Mouse (Mus musculus) thymus, postnatal 36 days (tissue): ENCODE measurements around the gene Cdk19.
"Not testable (repeated sequence)": the region's sequence is repeated elsewhere in the genome, so short reads cannot be mapped to it uniquely, and the experiment has no call there.

Experiments
- DNase-seq, 2 experiments: peaks; one replicate each; pipeline ENCODE4 v3.0.0; 2022; ENCODE audit warnings: mixed read lengths in 2 of 2

The Cdk19 gene

GRCm38 (mm10) chr10:40526301-40526761 lies 187.0 kb downstream of the Cdk19 start:
- no peak for DNase-seq

- no peak for DNase-seq
These were observed 187.6 kb downstream of the Cdk19 start for GRCm38 (mm10) chr10:40526986-40527385.

DNA sequence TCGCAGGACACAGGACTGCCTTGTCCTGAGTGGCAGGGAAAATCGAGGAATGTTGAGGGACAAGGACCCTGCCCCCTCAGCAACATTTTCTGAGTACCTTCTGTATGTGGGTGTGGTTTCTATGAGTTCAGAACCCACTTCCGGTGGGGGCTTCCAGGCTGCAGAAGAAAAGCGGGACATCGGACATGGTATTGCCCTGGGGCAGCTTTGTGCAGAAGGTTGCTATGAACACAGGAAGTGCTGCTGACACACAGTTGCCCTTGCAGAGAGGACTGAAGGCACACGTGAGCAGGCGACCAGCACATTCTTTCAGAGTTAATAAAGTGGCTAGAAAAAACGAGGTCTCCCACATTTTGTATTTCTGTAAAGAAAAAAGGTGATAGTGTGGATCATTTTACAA lies 188.2 kb downstream of the Cdk19 start:
- peak; percentile 54 to 74 for DNase-seq

DNA sequence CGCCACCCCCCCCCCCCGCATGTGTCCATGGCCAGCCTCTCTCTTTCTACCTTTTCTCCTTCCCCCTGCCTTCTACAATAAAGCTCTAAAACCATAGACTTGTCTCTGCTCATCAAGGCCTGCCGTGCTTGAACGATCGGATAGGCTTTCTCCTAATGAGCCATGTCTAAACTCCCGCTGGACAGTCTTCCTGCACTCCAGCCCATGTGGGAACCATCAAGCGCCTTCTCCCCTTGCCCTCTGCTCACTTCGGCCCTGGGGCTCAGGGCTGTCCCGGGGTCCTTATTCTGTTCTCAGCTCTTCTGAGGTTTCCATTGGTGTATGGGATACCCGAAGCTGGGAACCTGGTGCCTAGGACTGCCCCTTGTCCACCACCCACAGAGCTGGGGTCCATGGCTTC lies 189.3 kb downstream of the Cdk19 start:
- DNase-seq: no peak

DNA sequence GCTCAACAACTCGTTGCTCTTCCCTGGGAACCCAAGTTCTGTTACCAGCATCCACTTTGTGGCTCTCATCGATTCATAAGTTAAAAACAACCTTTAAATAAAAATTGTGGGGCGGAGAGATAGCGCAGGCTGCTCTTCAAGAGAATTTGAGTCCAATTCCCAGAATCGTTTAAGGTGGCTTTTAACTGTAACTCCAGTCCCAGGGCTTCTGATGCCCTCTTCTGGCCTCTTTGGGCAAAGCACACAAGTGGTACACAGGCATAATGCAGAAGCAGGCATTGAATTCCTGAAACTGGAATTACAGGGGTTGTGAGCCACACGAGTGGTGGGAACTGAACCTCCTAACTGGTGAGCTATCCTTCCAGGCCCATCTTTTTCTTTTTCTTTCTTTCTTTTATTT lies 190.3 kb downstream of the Cdk19 start:
- DNase-seq: peak; percentile 71 to 76

DNA sequence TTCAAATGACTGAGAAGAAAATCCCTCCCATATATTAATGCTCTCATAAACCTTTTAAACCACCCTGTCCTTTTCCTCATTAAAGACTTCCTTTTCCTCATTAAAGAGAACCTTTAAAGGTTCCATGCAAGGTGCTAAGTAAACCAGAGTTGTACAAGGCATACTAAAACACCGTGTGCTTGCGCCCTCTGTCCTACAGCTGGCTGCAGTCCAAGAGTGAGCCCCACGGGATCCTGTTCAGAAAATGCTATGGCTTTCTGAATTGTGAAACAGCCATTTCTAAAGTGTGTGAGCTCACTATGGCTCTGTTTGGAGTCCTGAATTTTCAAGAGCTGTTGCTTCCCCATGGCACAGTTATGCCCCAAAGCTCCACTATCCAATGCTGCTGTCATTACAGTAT lies 191.3 kb downstream of the Cdk19 start:
- no peak for DNase-seq

DNA sequence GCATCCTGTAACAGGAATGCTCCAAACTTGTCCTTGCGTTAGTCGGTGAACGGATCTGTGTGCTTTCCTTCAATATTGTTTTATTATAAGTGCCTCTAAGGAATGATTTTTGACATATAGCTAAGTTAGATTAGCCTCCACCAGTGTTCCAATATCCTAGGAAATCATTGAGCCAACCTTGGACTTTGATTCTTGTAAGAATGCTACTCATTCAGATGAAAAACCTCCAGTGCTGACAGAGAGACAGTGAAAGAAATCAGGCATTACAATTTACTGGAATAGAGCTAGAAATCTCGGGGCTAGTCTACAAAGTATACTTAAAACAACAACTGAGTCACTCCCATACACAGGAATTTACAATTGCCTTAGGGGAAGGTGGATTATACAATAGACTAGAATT lies 193.2 kb downstream of the Cdk19 start:
- DNase-seq: not testable (repeated sequence)
